19 mouse cellular contexts compared by ENCODE assay signal in genomic region chr17:67440961-67441360, GRCm38 (mm10).
DNase-seq lines count a peak whose midpoint lies in the region; ATAC-seq and TF ChIP-seq lines count a peak whose summit lies in the region.
"Had no signal": no experiment of that assay in that cellular context is flagged by ENCODE, and none has a peak within 500 bp of the region (broad histone marks: within the 10 kb centered on the region; RNA-seq: fewer than 3 reads in every experiment).

No protein-coding gene starts in this region.

- H3K9ac ChIP-seq in midbrain, embryonic 14.5 days (replicated peaks; ENCODE audit: low read length) = no peak overlapping the region
- no peak overlapping the region for H3K9ac ChIP-seq in midbrain, embryonic 13.5 days (replicated peaks)
- H3K9ac ChIP-seq in hindbrain, embryonic 11.5 days (ENCODE audit: low read depth, low read length) = no peak overlapping the region
- H3K9ac ChIP-seq: embryonic facial prominence, embryonic 12.5 days; forebrain, embryonic 13.5 days had no signal

- 89% methylated on average over 2 of the region's 2 CpGs for WGBS in heart, embryonic 10.5 days
- 57% methylated on average over 2 of the region's 2 CpGs for WGBS in midbrain, embryonic 14.5 days
- WGBS in midbrain, embryonic 13.5 days = 51% methylated on average over 2 of the region's 2 CpGs
- WGBS in hindbrain, embryonic 11.5 days = 77% methylated on average over 2 of the region's 2 CpGs

- ATAC-seq in midbrain, embryonic 14.5 days (ENCODE audit: low FRiP score, low TSS enrichment) = no peak
- ATAC-seq in midbrain, embryonic 13.5 days = no peak
- ATAC-seq in hindbrain, embryonic 11.5 days (ENCODE audit: low FRiP score) = no peak
- ATAC-seq: forebrain, embryonic 13.5 days; forebrain, embryonic 16.5 days had no signal

- H3K27me3 ChIP-seq in heart, embryonic 10.5 days (ENCODE audit: insufficient read depth, poor library complexity, severe bottlenecking) = no peaks in the 10 kb centered on the region
- H3K27me3 ChIP-seq in midbrain, embryonic 14.5 days (ENCODE audit: control insufficient read depth, insufficient read depth, low read length) = no peaks in the 10 kb centered on the region
- no peaks in the 10 kb centered on the region for H3K27me3 ChIP-seq in midbrain, embryonic 13.5 days
- H3K27me3 ChIP-seq in hindbrain, embryonic 11.5 days (ENCODE audit: control insufficient read depth, insufficient read depth, low read length) = no peaks in the 10 kb centered on the region
- H3K27me3 ChIP-seq: embryonic facial prominence, embryonic 12.5 days; forebrain, embryonic 13.5 days had no signal

- TF ChIP-seq CTCF in brain, embryonic 14.5 days (IDR thresholded peaks at IDR 0.05; ENCODE audit: borderline replicate concordance, extremely low read depth, insufficient read depth, insufficient read length) = no peak

- H3K4me3 ChIP-seq in heart, embryonic 10.5 days = no peak overlapping the region
- H3K4me3 ChIP-seq in midbrain, embryonic 14.5 days (replicated peaks; ENCODE audit: low read depth, low read length) = no peak overlapping the region
- H3K4me3 ChIP-seq in midbrain, embryonic 13.5 days (replicated peaks) = no peak overlapping the region
- no peak overlapping the region for H3K4me3 ChIP-seq in hindbrain, embryonic 11.5 days (ENCODE audit: low read depth, low read length)
- H3K4me3 ChIP-seq: embryonic facial prominence, embryonic 10.5 days; embryonic facial prominence, embryonic 12.5 days; forebrain, embryonic 13.5 days had no signal

- H3K36me3 ChIP-seq in heart, embryonic 10.5 days = no peaks in the 10 kb centered on the region
- H3K36me3 ChIP-seq in midbrain, embryonic 14.5 days (ENCODE audit: control insufficient read depth, insufficient read depth, low read length) = no peaks in the 10 kb centered on the region
- H3K36me3 ChIP-seq in midbrain, embryonic 13.5 days = no peaks in the 10 kb centered on the region
- no peaks in the 10 kb centered on the region for H3K36me3 ChIP-seq in hindbrain, embryonic 11.5 days (ENCODE audit: control insufficient read depth, insufficient read depth, low read length)
- H3K36me3 ChIP-seq: embryonic facial prominence, embryonic 10.5 days; embryonic facial prominence, embryonic 12.5 days had no signal

- peak; percentile 69 for DNase-seq in heart, adult 11 months
- DNase-seq in heart, embryonic 10.5 days (ENCODE audit: low spot score) = no peak
- peak; percentile 57 for DNase-seq in midbrain, embryonic 14.5 days
- DNase-seq in brain, embryonic 14.5 days (ENCODE audit: low read depth) = peak; percentile 29
- peak; percentile 28 for DNase-seq in mesoderm, embryonic 11.5 days (ENCODE audit: low read depth, low spot score)
- no peak for DNase-seq in hindbrain, embryonic 11.5 days (ENCODE audit: low spot score)
- DNase-seq: adrenal gland, adult 2 months; adrenal gland, postnatal 10 days; adrenal gland, postnatal 25 days; cerebellum, adult 11-12 months; cerebellum, adult 2 months; cerebellum, adult 9-10 months; cerebellum, postnatal 10 days; cerebellum, postnatal 25 days had no signal

- no peak for TF ChIP-seq POLR2A in brain, embryonic 14.5 days (IDR thresholded peaks at IDR 0.05; ENCODE audit: borderline replicate concordance, extremely low read depth, insufficient read depth, insufficient read length, poor library complexity, severe bottlenecking)

- H3K9me3 ChIP-seq in heart, embryonic 10.5 days = 0 out of 2 replicates have a peak, but pooled peaks cover 3% of the 10 kb centered on the region
- no peaks in the 10 kb centered on the region for H3K9me3 ChIP-seq in midbrain, embryonic 14.5 days (ENCODE audit: control insufficient read depth, low read length)
- H3K9me3 ChIP-seq in midbrain, embryonic 13.5 days = peaks cover 9% of the 10 kb centered on the region; the same call in 1 of the 2 replicates
- H3K9me3 ChIP-seq in hindbrain, embryonic 11.5 days (ENCODE audit: control insufficient read depth, low read length) = no peaks in the 10 kb centered on the region
- H3K9me3 ChIP-seq: embryonic facial prominence, embryonic 12.5 days had no signal

- H3K4me1 ChIP-seq in heart, embryonic 10.5 days = no peaks in the 10 kb centered on the region
- H3K4me1 ChIP-seq in midbrain, embryonic 14.5 days (ENCODE audit: control insufficient read depth, insufficient read depth, low read length) = no peaks in the 10 kb centered on the region
- H3K4me1 ChIP-seq in midbrain, embryonic 13.5 days (replicated peaks) = no peaks in the 10 kb centered on the region
- no peaks in the 10 kb centered on the region for H3K4me1 ChIP-seq in hindbrain, embryonic 11.5 days (replicated peaks; ENCODE audit: control insufficient read depth, insufficient read depth, low read length)
- H3K4me1 ChIP-seq: embryonic facial prominence, embryonic 10.5 days; embryonic facial prominence, embryonic 12.5 days; forebrain, embryonic 13.5 days had no signal

- H3K27ac ChIP-seq in heart, embryonic 10.5 days = no peak overlapping the region
- H3K27ac ChIP-seq in midbrain, embryonic 14.5 days (replicated peaks; ENCODE audit: low read depth, low read length) = no peak overlapping the region
- no peak overlapping the region for H3K27ac ChIP-seq in midbrain, embryonic 13.5 days
- no peak overlapping the region for H3K27ac ChIP-seq in hindbrain, embryonic 11.5 days (ENCODE audit: low read depth, low read length)
- H3K27ac ChIP-seq: embryonic facial prominence, embryonic 10.5 days; embryonic facial prominence, embryonic 12.5 days; forebrain, embryonic 13.5 days had no signal

- no peak overlapping the region for H3K4me2 ChIP-seq in midbrain, embryonic 14.5 days (ENCODE audit: low read length)
- H3K4me2 ChIP-seq in midbrain, embryonic 13.5 days (replicated peaks) = no peak overlapping the region
- no peak overlapping the region for H3K4me2 ChIP-seq in hindbrain, embryonic 11.5 days (replicated peaks; ENCODE audit: low read depth, low read length)
- H3K4me2 ChIP-seq: embryonic facial prominence, embryonic 12.5 days; forebrain, embryonic 13.5 days had no signal

Comparison
In these comparisons a context has a peak if more than half of its experiments do, and no peak if none do; other contexts are left out.
1. DNase-seq: peak in heart, adult 11 months (single experiment), midbrain, embryonic 14.5 days (single experiment), brain, embryonic 14.5 days (single experiment) and mesoderm, embryonic 11.5 days (single experiment); none in heart, embryonic 10.5 days (single experiment) and hindbrain, embryonic 11.5 days (single experiment).